Mouse (Mus musculus): Measurements from ENCODE around the gene Apoh. TPM values are rescaled to one million over a fixed set of nuclear protein-coding genes. Genes with fewer than 3 reads are reported as not detected.

Apoh gene
- polyA plus RNA-seq, 1 experiment from 2014 or later: not detected

DNA sequence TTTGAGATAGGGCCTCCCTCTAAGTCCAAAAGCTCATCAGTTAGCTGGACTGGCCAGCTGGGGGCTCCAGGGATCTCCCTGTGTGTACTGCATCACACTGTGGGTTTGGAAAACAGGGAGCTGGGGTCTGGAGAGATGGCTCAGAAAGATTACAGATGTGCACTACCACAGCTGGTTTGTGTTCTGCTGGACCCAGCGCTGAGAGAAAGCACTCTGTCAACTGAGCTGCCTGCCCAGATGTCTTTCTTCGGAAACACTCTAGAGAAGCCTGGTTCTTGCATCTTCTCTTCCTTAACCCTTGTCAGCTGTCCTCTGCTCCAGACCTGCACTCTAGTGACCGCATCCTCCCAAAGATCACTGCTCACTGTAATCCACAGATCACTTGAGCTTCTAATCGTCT is 20.8 kb downstream of the Apoh start:
- Histone ChIP-seq H3K4me1 (peaks cover 14% of the 10 kb centered on the region), H3K9me3 (no peaks in the 10 kb centered on the region), H3K27me3 (replicated peaks; ENCODE audit: low read depth, poor library complexity, severe bottlenecking) (no peaks in the 10 kb centered on the region), H3K4me3 (no peak overlapping the region), H3K27ac (replicated peaks) (no peak overlapping the region), H3K36me3 (replicated peaks) (no peaks in the 10 kb centered on the region)
- no peak for DNase-seq (ENCODE audit: low spot score)
- 72% methylated on average over 4 of the region's 4 CpGs for WGBS

DNA sequence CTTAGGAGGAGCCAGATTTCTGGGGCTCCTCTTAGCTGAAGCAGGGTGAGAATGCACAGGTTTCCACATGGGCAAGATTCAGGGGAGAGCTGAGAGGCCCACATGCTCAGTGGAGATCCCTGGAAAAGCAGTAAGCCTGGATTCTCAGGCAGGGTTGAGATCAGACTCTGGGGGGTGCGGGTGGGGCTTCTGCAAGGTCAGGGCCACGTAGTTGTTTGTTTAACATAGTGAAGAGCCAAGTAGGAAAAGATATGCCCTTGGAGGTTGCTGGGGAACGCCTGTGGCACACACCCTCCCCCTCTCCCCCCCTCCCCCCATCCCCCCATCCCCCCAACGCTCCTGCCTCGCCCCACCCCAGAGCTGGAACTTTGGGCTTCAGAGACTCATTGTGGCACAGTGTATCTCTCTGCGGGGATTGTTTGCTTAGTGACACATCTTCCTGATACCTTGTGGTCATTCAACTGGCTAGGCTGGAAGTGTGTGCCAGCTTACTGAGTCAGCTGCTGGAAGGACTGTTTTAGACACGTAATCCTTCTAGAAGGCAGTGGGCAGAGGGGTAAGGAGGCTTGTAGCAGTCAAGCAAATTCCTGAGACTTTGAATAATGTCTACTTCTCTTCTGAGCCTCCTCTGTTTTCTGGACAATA is 21.9 kb downstream of the Apoh start:
- no peak overlapping the region for H3K27ac ChIP-seq (replicated peaks)
- no peaks in the 10 kb centered on the region for H3K36me3 ChIP-seq (replicated peaks)
- H3K27me3 ChIP-seq (replicated peaks; ENCODE audit: low read depth, poor library complexity, severe bottlenecking): no peaks in the 10 kb centered on the region
- peaks cover 14% of the 10 kb centered on the region for H3K4me1 ChIP-seq
- no peak overlapping the region for H3K4me3 ChIP-seq
- H3K9me3 ChIP-seq: no peaks in the 10 kb centered on the region
- WGBS: 54% methylated on average over 7 of the region's 7 CpGs
- DNase-seq (ENCODE audit: low spot score): no peak

DNA sequence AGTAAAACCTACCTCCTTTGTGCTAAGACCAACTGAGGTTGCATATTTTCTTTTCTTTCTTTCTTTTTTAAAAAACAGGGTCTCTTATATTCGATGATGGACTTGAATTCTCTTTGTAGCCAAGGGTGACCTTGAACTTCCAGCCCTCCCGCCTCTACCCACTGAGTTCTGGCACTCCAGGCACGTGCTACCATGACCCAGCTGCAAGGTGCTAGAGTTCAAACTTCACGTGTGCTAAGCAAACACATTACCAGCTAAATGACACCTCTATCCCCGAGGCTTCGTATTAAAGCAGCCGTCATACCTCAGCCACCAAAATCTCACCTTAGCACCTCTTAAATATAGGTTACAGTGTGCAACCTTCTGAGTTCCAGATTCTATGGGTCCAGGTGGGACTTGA is 22.4 kb downstream of the Apoh start:
- Histone ChIP-seq H3K9me3 (no peaks in the 10 kb centered on the region), H3K27ac (replicated peaks) (no peak overlapping the region), H3K4me1 (peaks cover 14% of the 10 kb centered on the region), H3K4me3 (no peak overlapping the region), H3K36me3 (replicated peaks) (no peaks in the 10 kb centered on the region), H3K27me3 (replicated peaks; ENCODE audit: low read depth, poor library complexity, severe bottlenecking) (no peaks in the 10 kb centered on the region)
- WGBS: 79% methylated on average over 7 of the region's 7 CpGs
- DNase-seq (ENCODE audit: low spot score): no peak

DNA sequence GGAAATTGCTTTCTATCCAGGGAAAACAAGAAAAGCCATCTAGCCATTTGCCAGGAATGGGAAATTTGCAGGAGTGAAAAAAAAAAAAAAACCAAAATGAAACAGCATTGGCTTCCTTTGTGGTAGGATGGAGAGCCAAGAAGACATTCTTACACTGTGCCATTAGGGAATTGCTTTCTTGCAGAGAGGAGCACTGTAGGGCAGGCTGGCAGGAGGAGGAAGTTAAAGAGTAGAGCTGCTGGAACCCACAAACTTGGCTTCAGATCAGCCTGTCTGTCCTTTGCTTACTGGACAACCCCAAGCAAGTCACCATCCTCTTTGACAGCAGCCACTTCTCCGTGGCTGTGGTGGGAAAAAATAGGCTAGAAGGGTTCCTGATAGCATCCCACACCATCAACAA is 23.9 kb downstream of the Apoh start:
- DNase-seq (ENCODE audit: low spot score): no peak
- Histone ChIP-seq H3K4me1 (peaks cover 14% of the 10 kb centered on the region), H3K27me3 (replicated peaks; ENCODE audit: low read depth, poor library complexity, severe bottlenecking) (no peaks in the 10 kb centered on the region), H3K9me3 (no peaks in the 10 kb centered on the region), H3K27ac (replicated peaks) (no peak overlapping the region), H3K4me3 (no peak overlapping the region), H3K36me3 (replicated peaks) (no peaks in the 10 kb centered on the region)
- WGBS: 79% methylated on average over 1 of the region's 1 CpGs

DNA sequence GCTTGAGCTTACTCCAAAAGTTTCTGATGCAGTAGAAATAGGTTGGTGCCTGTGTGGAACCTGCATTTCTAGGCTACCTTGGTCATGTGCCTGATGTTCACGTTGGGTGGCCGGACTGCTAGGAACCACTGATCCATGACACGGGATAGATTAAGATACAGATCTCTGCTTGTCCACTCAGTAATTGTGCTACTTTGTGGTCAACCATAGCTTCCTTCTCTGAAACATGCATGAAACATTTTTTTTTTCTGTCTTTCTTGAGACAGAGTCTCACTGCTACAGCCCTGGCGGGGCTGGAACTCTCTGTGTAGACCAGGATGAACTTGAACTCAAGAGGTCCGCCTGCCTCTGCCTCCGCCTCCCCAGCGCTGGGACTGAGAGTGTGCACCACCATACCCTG is 33.7 kb downstream of the Apoh start:
- WGBS: 91% methylated on average over 7 of the region's 7 CpGs
- Histone ChIP-seq H3K27ac (replicated peaks) (no peak overlapping the region), H3K4me3 (no peak overlapping the region), H3K36me3 (replicated peaks) (no peaks in the 10 kb centered on the region), H3K9me3 (no peaks in the 10 kb centered on the region), H3K27me3 (replicated peaks; ENCODE audit: low read depth, poor library complexity, severe bottlenecking) (no peaks in the 10 kb centered on the region), H3K4me1 (no peaks in the 10 kb centered on the region)
- no peak for DNase-seq (ENCODE audit: low spot score)

DNA sequence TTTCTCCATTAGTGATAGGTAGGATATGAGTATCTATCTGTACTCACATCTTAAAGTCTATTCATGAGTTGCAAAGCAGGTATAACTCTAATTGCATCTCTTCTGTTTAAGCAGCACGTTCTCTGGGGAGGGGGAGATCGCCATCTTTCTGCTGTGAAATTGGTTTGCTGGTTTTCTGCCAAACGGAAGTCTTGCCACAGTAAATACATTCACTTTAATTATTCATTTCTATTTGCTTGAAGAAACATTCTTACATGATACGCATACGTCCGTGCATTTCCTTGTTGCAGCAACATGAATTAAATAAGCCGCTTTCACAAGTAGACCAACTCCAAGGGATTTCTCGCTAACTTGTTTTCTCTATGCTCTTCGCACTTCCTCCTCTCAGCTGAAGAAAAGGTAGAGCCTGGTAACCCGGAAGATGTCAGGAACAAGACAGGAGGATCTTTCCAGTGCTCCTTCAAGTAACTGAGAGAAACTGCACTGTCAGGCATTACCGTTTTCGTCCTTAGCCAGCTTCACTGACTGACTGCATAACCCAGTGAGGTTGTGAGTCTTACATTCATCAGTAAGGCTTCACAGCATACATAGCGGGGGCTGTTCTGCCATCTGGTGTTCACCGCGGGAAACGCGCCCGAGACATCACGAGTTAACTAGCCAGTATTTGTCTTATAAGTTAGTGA is 34.7 kb downstream of the Apoh start:
- no peaks in the 10 kb centered on the region for H3K9me3 ChIP-seq
- H3K36me3 ChIP-seq (replicated peaks): no peaks in the 10 kb centered on the region
- 43% methylated on average over 19 of the region's 19 CpGs for WGBS
- no peaks in the 10 kb centered on the region for H3K27me3 ChIP-seq (replicated peaks; ENCODE audit: low read depth, poor library complexity, severe bottlenecking)
- DNase-seq (ENCODE audit: low spot score): peak; percentile 81
- H3K4me1 ChIP-seq: no peaks in the 10 kb centered on the region
- no peak overlapping the region for H3K27ac ChIP-seq (replicated peaks)
- no peak overlapping the region for H3K4me3 ChIP-seq

DNA sequence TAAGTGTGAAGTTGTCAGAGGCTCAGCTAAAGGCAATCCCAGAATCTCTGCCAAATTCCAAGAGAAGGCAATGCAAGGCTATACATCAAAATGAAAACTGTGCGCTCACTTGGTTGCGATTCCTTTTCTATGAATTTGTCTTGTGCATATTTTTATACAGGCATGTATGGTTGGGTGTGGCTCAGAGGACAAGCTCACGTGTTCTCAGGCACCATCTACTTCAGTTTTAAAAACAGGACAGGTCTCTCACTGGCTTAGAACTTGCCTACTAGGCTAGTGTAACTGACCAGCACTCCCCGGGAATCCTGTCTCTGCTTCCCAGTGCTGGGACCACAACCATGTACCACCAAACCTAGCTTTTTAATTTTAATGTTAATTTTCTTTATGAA is 35.2 kb downstream of the Apoh start:
- no peak overlapping the region for H3K4me3 ChIP-seq
- 87% methylated on average over 4 of the region's 4 CpGs for WGBS
- DNase-seq (ENCODE audit: low spot score): no peak

DNA sequence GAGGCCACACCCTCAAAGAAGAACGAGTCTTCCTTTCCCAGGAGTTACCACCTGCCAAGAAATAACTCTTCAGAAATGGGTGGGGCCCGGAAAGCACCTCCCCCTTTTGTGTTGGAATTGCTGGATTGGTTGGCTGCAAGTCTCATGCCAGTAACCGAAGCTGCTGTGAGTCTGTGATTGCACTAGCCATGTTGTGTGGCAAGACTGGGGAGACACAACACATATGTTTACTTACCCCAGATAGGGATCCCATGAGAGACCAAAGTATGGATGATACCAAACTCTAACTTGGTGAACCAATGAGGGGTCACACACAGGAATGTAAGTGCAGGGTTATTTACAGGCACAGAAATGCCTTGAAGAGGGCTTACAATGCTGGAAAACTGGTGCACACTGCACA is 39.5 kb downstream of the Apoh start:
- no peak for DNase-seq (ENCODE audit: low spot score)
- 82% methylated on average over 3 of the region's 3 CpGs for WGBS
- no peak overlapping the region for H3K4me3 ChIP-seq
- no peak overlapping the region for H3K27ac ChIP-seq (replicated peaks)
- H3K9me3 ChIP-seq: no peaks in the 10 kb centered on the region
- H3K27me3 ChIP-seq (replicated peaks; ENCODE audit: low read depth, poor library complexity, severe bottlenecking): no peaks in the 10 kb centered on the region
- no peaks in the 10 kb centered on the region for H3K36me3 ChIP-seq (replicated peaks)
- H3K4me1 ChIP-seq: 0 out of 2 replicates have a peak, but pooled peaks cover 4% of the 10 kb centered on the region

More for the DNA sequence above, 35.2 kb downstream of the Apoh start:
- H3K4me1 ChIP-seq: no peaks in the 10 kb centered on the region
- no peaks in the 10 kb centered on the region for H3K27me3 ChIP-seq (replicated peaks; ENCODE audit: low read depth, poor library complexity, severe bottlenecking)
- H3K27ac ChIP-seq (replicated peaks): no peak overlapping the region
- no peaks in the 10 kb centered on the region for H3K36me3 ChIP-seq (replicated peaks)
- H3K9me3 ChIP-seq: no peaks in the 10 kb centered on the region

DNA sequence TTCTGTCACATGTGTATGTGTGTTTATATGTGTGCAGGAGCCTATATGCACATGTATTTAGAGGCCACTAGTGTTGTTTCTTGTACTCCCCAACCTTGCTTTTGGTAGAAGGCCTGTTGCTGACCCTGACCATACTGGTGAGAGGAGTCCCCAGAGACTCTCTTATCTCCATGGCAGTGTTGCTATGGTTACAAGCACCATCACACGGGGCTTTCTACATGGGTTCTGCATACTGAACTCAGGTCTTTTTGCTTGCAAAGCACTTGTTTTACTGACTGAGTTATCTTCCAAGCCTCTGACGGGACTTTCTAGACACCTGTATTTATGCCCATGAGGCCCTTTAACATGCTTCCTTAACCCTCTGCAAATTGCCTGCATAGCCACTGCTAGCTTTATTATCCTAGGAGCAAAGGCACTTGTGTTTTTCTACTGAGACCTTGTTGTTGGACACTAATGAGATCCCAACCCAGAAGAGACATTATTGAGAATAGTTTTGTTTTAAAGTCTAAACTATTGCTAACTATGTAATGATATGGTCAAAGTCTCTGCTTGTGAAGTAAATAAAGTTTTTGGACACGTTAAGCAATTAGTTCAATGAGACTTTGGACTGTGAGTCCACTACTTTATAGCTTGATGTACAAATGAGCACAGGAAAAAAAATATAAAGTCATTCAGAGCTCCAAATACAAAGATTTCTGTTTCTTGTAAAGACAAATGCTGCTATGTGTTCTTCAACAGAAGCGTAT is 41.9 kb downstream of the Apoh start:
- Histone ChIP-seq H3K4me1 (0 out of 2 replicates have a peak, but pooled peaks cover 4% of the 10 kb centered on the region), H3K9me3 (no peaks in the 10 kb centered on the region), H3K36me3 (replicated peaks) (no peaks in the 10 kb centered on the region), H3K27me3 (replicated peaks; ENCODE audit: low read depth, poor library complexity, severe bottlenecking) (no peaks in the 10 kb centered on the region), H3K4me3 (no peak overlapping the region), H3K27ac (replicated peaks) (no peak overlapping the region)
- peak; percentile 13 for DNase-seq (ENCODE audit: low spot score)
- 72% methylated on average over 4 of the region's 4 CpGs for WGBS

DNA sequence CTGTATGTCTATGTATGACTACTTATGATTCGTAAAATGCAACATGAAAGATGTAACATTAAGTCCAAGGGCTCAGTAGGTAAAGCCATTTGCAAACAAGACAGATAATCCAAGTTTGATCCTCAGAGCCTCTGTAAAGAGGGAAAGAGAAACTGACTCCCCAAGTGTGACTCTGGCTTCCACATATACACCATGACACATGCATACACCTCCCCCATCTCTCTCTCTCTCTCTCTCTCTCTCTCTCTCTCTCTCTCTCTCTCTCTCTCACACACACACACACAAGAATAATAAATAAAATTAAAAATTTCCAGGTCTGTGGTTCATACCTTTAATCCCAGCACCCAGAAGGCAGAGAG is 42.5 kb downstream of the Apoh start:
- WGBS: 94% methylated on average over 1 of the region's 1 CpGs
- no peak for DNase-seq (ENCODE audit: low spot score)
- H3K9me3 ChIP-seq: no peaks in the 10 kb centered on the region
- H3K4me1 ChIP-seq: 0 out of 2 replicates have a peak, but pooled peaks cover 4% of the 10 kb centered on the region
- no peaks in the 10 kb centered on the region for H3K27me3 ChIP-seq (replicated peaks; ENCODE audit: low read depth, poor library complexity, severe bottlenecking)
- no peak overlapping the region for H3K27ac ChIP-seq (replicated peaks)
- no peaks in the 10 kb centered on the region for H3K36me3 ChIP-seq (replicated peaks)
- H3K4me3 ChIP-seq: no peak overlapping the region

DNA sequence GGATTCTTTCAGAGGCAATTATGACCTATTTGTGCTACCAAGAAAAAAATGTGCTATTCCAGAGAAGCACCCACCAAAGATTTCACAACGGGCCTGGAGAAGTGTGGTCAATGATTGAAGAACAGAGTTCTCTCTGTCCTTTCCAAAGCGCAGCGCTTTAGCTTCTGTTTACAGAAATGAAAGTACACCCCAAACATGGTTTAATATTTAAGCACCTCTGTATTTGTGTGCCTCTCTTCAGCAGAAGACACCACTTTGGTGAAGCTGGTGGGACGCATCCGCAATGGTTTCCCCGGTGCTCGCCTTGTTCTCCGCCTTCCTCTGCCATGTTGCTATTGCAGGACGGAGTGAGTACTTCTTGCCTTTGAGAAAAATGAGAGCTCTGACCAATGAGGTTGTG is 51.9 kb downstream of the Apoh start:
- H3K4me3 ChIP-seq: no peak overlapping the region
- no peaks in the 10 kb centered on the region for H3K9me3 ChIP-seq
- H3K36me3 ChIP-seq (replicated peaks): no peaks in the 10 kb centered on the region
- no peaks in the 10 kb centered on the region for H3K27me3 ChIP-seq (replicated peaks; ENCODE audit: low read depth, poor library complexity, severe bottlenecking)
- WGBS: 94% methylated on average over 9 of the region's 9 CpGs
- no peak for DNase-seq (ENCODE audit: low spot score)
- H3K4me1 ChIP-seq: no peaks in the 10 kb centered on the region
- H3K27ac ChIP-seq (replicated peaks): no peak overlapping the region

DNA sequence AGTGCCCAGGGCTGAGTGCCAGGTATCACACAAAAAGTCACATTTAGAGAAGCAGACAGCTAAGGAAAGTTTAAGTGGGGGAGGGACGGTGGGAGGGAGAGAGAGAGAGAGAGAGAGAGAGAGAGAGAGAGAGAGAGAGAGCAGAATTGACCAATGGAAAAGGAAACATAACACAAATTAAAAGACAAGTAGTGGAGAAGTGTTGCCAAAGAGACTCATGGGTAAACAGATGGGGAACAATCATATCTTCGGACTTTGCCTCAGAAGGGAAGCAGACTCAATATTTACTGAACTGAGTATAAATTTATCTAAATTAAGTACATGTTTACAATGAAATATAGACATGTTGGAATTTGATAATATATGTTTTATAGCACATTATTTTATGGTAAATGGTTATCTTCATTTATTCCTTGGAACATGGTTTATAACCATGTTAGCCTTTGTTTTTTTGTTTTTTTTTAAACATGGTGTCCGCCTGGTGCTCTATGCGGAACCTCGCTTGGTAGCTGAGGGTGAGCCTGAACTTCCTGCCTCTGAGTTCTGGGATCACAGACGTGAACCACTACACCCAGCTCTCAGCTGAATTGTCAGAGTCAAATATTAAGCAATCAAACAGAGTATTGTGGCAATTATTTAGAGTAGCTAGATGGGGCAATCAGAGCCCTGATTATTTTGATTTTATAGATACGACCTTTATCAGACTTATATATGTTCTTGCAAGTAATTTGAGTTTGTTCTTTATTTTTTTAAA is 53.1 kb downstream of the Apoh start:
- no peaks in the 10 kb centered on the region for H3K4me1 ChIP-seq
- H3K4me3 ChIP-seq: no peak overlapping the region
- no peak for DNase-seq (ENCODE audit: low spot score)
- no peaks in the 10 kb centered on the region for H3K9me3 ChIP-seq
- 89% methylated on average over 7 of the region's 7 CpGs for WGBS
- no peaks in the 10 kb centered on the region for H3K27me3 ChIP-seq (replicated peaks; ENCODE audit: low read depth, poor library complexity, severe bottlenecking)
- no peak overlapping the region for H3K27ac ChIP-seq (replicated peaks)
- H3K36me3 ChIP-seq (replicated peaks): no peaks in the 10 kb centered on the region
